In the genomic region with DNA sequence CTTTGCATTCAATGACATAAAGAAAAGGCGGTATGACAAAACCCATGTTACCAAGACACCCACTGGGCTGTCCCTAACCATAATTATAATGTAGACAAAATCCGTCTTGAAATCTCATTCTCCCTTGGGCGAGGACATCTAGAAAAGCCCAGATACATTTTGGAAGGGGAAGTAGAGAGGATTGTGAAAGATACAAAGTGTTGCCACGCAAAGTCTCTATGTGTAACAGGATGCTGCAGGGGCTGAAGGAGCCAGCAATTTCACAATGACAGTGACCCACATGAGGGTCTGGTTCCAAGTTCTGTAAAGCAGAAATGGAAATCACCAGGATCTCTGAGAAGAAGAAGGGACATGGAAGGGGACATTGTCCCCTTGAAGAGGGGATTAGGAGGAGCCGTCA, we compare ENCODE assay signal across 27 mouse cellular contexts. TPM values are rescaled to one million over a fixed set of nuclear protein-coding genes. Genes with fewer than 3 reads are reported as not detected.
DNase-seq lines count a peak whose midpoint lies in the region; ATAC-seq and TF ChIP-seq lines count a peak whose summit lies in the region.
"Had no signal": no experiment of that assay in that cellular context is flagged by ENCODE, and none has a peak within 500 bp of the region (broad histone marks: within the 10 kb centered on the region; RNA-seq: fewer than 3 reads in every experiment).

No protein-coding gene starts in this region.

- no peaks in the 10 kb centered on the region for H3K36me3 ChIP-seq in liver, postnatal 0 days (replicated peaks; ENCODE audit: insufficient read depth, low read length)
- H3K36me3 ChIP-seq in midbrain, embryonic 16.5 days (ENCODE audit: control insufficient read depth, insufficient read depth, low read length): no peaks in the 10 kb centered on the region
- H3K36me3 ChIP-seq in hindbrain, postnatal 0 days (ENCODE audit: insufficient read depth, low read length): no peaks in the 10 kb centered on the region
- H3K36me3 ChIP-seq: forebrain, embryonic 15.5 days; G1E; hindbrain, embryonic 12.5 days; kidney, embryonic 15.5 days; limb, embryonic 10.5 days; lung, embryonic 15.5 days; midbrain, embryonic 10.5 days; stomach, embryonic 15.5 days had no signal

- no peaks in the 10 kb centered on the region for H3K27me3 ChIP-seq in liver, postnatal 0 days (ENCODE audit: insufficient read depth, low read length)
- no peaks in the 10 kb centered on the region for H3K27me3 ChIP-seq in midbrain, embryonic 16.5 days (ENCODE audit: control insufficient read depth, insufficient read depth, low read depth, low read length)
- H3K27me3 ChIP-seq in hindbrain, postnatal 0 days (ENCODE audit: insufficient read depth, low read length): no peaks in the 10 kb centered on the region
- H3K27me3 ChIP-seq: CH12.LX; forebrain, embryonic 15.5 days; heart, embryonic 13.5 days; hindbrain, embryonic 12.5 days; kidney, embryonic 15.5 days; lung, embryonic 15.5 days; stomach, embryonic 15.5 days had no signal

- TF ChIP-seq EP300 in liver, postnatal 0 days (IDR thresholded peaks at IDR 0.05; ENCODE audit: low read depth): no peak

- no peak overlapping the region for H3K9ac ChIP-seq in liver, postnatal 0 days (replicated peaks)
- H3K9ac ChIP-seq in midbrain, embryonic 16.5 days (ENCODE audit: low read depth, low read length): no peak overlapping the region
- no peak overlapping the region for H3K9ac ChIP-seq in hindbrain, postnatal 0 days (replicated peaks; ENCODE audit: low read length)
- H3K9ac ChIP-seq: forebrain, embryonic 15.5 days; heart, embryonic 13.5 days; hindbrain, embryonic 12.5 days; kidney, embryonic 15.5 days; lung, embryonic 15.5 days; stomach, embryonic 15.5 days had no signal

- H3K9me3 ChIP-seq in liver, postnatal 0 days (ENCODE audit: low read length): no peaks in the 10 kb centered on the region
- H3K9me3 ChIP-seq in midbrain, embryonic 16.5 days (replicated peaks; ENCODE audit: control insufficient read depth, low read length, poor library complexity, severe bottlenecking): no peaks in the 10 kb centered on the region
- no peaks in the 10 kb centered on the region for H3K9me3 ChIP-seq in hindbrain, postnatal 0 days (ENCODE audit: low read length)
- H3K9me3 ChIP-seq: forebrain, embryonic 15.5 days; G1E; kidney, embryonic 15.5 days; limb, embryonic 10.5 days; lung, embryonic 15.5 days; midbrain, embryonic 10.5 days; stomach, embryonic 15.5 days had no signal

- ATAC-seq in liver, postnatal 0 days: peak; percentile 31; the same call in 1 of the 2 replicates
- peak; percentile 88 for ATAC-seq in common myeloid progenitor, adult 5-6 weeks (replicated peaks; ENCODE audit: low read depth, poor library complexity, severe bottlenecking)
- ATAC-seq in monocyte, adult 5-6 weeks (replicated peaks; ENCODE audit: insufficient number of reproducible peaks, low FRiP score, low TSS enrichment, poor library complexity, severe bottlenecking): peak; percentile 98
- ATAC-seq in midbrain, embryonic 16.5 days: no peak
- ATAC-seq in hindbrain, postnatal 0 days: no peak
- ATAC-seq: forebrain, embryonic 15.5 days had no signal

- no peak for TF ChIP-seq CTCF in liver, postnatal 0 days (IDR thresholded peaks at IDR 0.05; ENCODE audit: low read depth)
- no peak for TF ChIP-seq CTCF in hindbrain, postnatal 0 days (IDR thresholded peaks at IDR 0.05; ENCODE audit: low read depth)

- H3K4me3 ChIP-seq in liver, postnatal 0 days (ENCODE audit: low read depth, low read length): no peak overlapping the region
- H3K4me3 ChIP-seq in midbrain, embryonic 16.5 days (ENCODE audit: low read depth, low read length): no peak overlapping the region
- H3K4me3 ChIP-seq in hindbrain, postnatal 0 days (ENCODE audit: low read length): no peak overlapping the region
- H3K4me3 ChIP-seq: forebrain, embryonic 15.5 days; heart, embryonic 13.5 days; hindbrain, embryonic 12.5 days; kidney, embryonic 15.5 days; left cerebral cortex, adult 2 months; limb, embryonic 10.5 days; lung, embryonic 15.5 days; midbrain, embryonic 10.5 days; stomach, embryonic 15.5 days had no signal

- no peaks in the 10 kb centered on the region for H3K4me1 ChIP-seq in liver, postnatal 0 days (ENCODE audit: insufficient read depth)
- H3K4me1 ChIP-seq in midbrain, embryonic 16.5 days (ENCODE audit: control insufficient read depth, insufficient read depth, low read length): no peaks in the 10 kb centered on the region
- no peaks in the 10 kb centered on the region for H3K4me1 ChIP-seq in hindbrain, postnatal 0 days (ENCODE audit: insufficient read depth, low read length)
- H3K4me1 ChIP-seq: forebrain, embryonic 15.5 days; hindbrain, embryonic 12.5 days; kidney, embryonic 15.5 days; limb, embryonic 10.5 days; lung, embryonic 15.5 days; stomach, embryonic 15.5 days had no signal

- no peak overlapping the region for H3K27ac ChIP-seq in liver, postnatal 0 days (ENCODE audit: low read depth)
- no peak overlapping the region for H3K27ac ChIP-seq in midbrain, embryonic 16.5 days (ENCODE audit: low read length)
- no peak overlapping the region for H3K27ac ChIP-seq in hindbrain, postnatal 0 days
- H3K27ac ChIP-seq: forebrain, embryonic 15.5 days; heart, embryonic 13.5 days; hindbrain, embryonic 12.5 days; kidney, embryonic 15.5 days; left cerebral cortex, adult 2 months; limb, embryonic 10.5 days; lung, embryonic 15.5 days; midbrain, embryonic 10.5 days; stomach, embryonic 15.5 days had no signal

- peak; percentile 21 for DNase-seq in liver, postnatal 0 days
- DNase-seq in liver (no peak), MN1 (ENCODE audit: low spot score) (no peak)
- DNase-seq in lung, postnatal 25 days (ENCODE audit: low spot score): peak; percentile 39
- DNase-seq in hindbrain, postnatal 0 days (ENCODE audit: low spot score): no peak
- DNase-seq: adrenal gland, adult 2 months; B cell, adult 2 months; cerebellum, adult 8-10 months; cerebellum, postnatal 36 days; heart, postnatal 14 days; kidney, adult 11 months; kidney, postnatal 4 days; thymus, postnatal 25 days had no signal

- no peak overlapping the region for H3K4me2 ChIP-seq in liver, postnatal 0 days (ENCODE audit: low read depth, low read length)
- no peak overlapping the region for H3K4me2 ChIP-seq in midbrain, embryonic 16.5 days (ENCODE audit: low read length)
- no peak overlapping the region for H3K4me2 ChIP-seq in hindbrain, postnatal 0 days (ENCODE audit: low read depth, low read length)
- H3K4me2 ChIP-seq: forebrain, embryonic 15.5 days; heart, embryonic 13.5 days; hindbrain, embryonic 12.5 days; kidney, embryonic 15.5 days; lung, embryonic 15.5 days; stomach, embryonic 15.5 days had no signal

- 66% methylated on average over 5 of the region's 5 CpGs for WGBS in liver, postnatal 0 days (ENCODE audit: insufficient replicate concordance)
- 89% methylated on average over 5 of the region's 5 CpGs for WGBS in midbrain, embryonic 16.5 days
- 84% methylated on average over 5 of the region's 5 CpGs for WGBS in hindbrain, postnatal 0 days

RNA-seq across cellular contexts. Expression of a gene that starts 44.0 kb away (rescaled TPM):
- 2.9 and 3.3 TPM in 2 replicates for polyA plus RNA-seq in liver, postnatal 0 days (2015; fragmentation: Nextera tagmentation; extraction: Ambion mirVana)
- total RNA-seq in common myeloid progenitor, adult 5-6 weeks (2017): 26.4 and 32.9 TPM in 2 replicates
- total RNA-seq in monocyte, adult 5-6 weeks (2017): 17.9 to 41.2 TPM (median 31.6 TPM) in 3 replicates
- polyA plus RNA-seq in midbrain, embryonic 16.5 days (2015; fragmentation: Nextera tagmentation; extraction: Ambion mirVana): 18.3 TPM in 2 replicates
- 23.5 and 23.6 TPM in 2 replicates for total RNA-seq in hindbrain, postnatal 0 days (2014; rRNA removed)
- 9.9 and 10.9 TPM in 2 replicates for polyA plus RNA-seq in hindbrain, postnatal 0 days (2015; fragmentation: Nextera tagmentation; extraction: Ambion mirVana)

RNA-seq across cellular contexts. Expression of a gene that starts 55.9 kb away (rescaled TPM):
- polyA plus RNA-seq in liver, postnatal 0 days (2015; fragmentation: Nextera tagmentation; extraction: Ambion mirVana): 0.22 and 0.36 TPM in 2 replicates
- total RNA-seq in common myeloid progenitor, adult 5-6 weeks (2017): 0.49 and 0.78 TPM in 2 replicates
- 3.2 to 5.0 TPM (median 3.7 TPM) in 3 replicates for total RNA-seq in monocyte, adult 5-6 weeks (2017)
- 10.5 and 12.4 TPM in 2 replicates for polyA plus RNA-seq in midbrain, embryonic 16.5 days (2015; fragmentation: Nextera tagmentation; extraction: Ambion mirVana)
- total RNA-seq in hindbrain, postnatal 0 days (2014; rRNA removed): 22.0 and 27.6 TPM in 2 replicates
- 6.1 and 6.9 TPM in 2 replicates for polyA plus RNA-seq in hindbrain, postnatal 0 days (2015; fragmentation: Nextera tagmentation; extraction: Ambion mirVana)

Comparison
In these comparisons a context has a peak if more than half of its experiments do, and no peak if none do; other contexts are left out.
1. DNase-seq: peak in liver, postnatal 0 days (single experiment) and lung, postnatal 25 days (single experiment); none in liver (single experiment), hindbrain, postnatal 0 days (single experiment) and MN1 (single experiment).
2. ATAC-seq: peak in liver, postnatal 0 days (single experiment), common myeloid progenitor, adult 5-6 weeks (single experiment) and monocyte, adult 5-6 weeks (single experiment); none in midbrain, embryonic 16.5 days (single experiment) and hindbrain, postnatal 0 days (single experiment).